Mouse (Mus musculus) monocyte, adult 2 months (primary cell): ENCODE results near the gene Gm10283.
"Not testable (repeated sequence)": the region's sequence is repeated elsewhere in the genome, so short reads cannot be mapped to it uniquely, and the experiment has no call there.

ENCODE experiments used
- DNase-seq, 2 experiments: peaks; one replicate each; pipeline ENCODE4 v3.0.0; 2022; ENCODE audit warnings: low spot score in 2 of 2, low read depth in 1 of 2

Gene Gm10283

DNA sequence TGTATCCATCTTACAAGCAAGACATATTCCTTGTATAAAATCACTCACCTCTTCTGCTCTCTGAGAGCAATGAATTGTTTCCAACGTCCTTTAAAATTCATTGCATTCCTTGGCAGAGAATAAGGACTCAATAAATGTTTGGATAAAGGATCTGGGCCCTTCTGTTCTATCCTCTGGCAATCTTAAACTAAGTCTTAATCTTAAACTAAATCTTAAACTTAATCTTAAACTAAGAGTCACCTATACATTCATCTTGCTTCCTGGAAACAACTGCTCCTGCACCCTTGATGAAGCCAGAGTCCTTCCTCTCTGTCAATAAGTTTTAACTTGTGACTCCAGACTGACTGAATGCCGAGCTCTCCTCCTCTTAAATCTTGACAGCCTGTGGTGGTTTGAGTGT, at the start of gene Gm10283:
Gene Gm10283 (minus strand): TSS at position 101 of the 400 bp plus-strand sequence.
- no peak for DNase-seq

DNA sequence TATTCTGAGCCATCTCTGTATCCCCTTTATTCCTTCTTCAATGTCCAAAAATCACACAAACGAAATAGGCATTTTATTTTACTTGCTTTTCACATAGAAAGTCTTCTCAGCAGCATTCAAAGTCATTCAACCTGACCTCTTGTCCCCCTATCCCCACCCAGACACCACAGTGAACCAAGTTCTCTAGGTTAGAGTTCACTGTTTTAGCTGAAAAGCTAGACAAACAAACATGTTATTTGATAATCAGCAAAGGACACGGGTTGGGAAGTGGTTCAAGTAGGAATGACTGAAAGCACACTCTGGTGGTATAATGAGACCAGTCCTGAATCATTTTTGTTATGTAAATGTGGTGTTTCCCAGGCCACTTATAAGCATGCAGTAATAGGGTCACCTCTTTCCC, 31.9 kb upstream of the Gm10283 start:
- no peak for DNase-seq

DNA sequence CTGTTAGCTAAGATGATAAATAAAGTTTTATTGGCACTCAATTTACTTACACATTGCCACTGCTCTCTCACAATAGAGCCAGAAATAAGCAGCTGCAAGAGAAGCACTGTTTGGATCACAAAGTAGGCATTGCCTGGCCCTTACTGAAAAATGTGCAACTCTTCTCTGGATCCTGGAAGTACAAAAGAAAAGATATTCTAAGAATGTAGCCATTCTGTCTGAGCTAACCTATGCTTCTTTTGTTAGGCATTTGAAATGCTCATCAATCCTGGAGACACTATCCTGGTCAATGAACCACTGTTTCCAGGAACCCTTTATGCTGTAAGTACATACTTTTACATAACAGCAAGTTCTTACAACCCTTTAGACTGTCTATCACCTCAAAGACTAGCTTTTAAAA, 15.3 kb upstream of the Gm10283 start:
- no peak for DNase-seq

DNA sequence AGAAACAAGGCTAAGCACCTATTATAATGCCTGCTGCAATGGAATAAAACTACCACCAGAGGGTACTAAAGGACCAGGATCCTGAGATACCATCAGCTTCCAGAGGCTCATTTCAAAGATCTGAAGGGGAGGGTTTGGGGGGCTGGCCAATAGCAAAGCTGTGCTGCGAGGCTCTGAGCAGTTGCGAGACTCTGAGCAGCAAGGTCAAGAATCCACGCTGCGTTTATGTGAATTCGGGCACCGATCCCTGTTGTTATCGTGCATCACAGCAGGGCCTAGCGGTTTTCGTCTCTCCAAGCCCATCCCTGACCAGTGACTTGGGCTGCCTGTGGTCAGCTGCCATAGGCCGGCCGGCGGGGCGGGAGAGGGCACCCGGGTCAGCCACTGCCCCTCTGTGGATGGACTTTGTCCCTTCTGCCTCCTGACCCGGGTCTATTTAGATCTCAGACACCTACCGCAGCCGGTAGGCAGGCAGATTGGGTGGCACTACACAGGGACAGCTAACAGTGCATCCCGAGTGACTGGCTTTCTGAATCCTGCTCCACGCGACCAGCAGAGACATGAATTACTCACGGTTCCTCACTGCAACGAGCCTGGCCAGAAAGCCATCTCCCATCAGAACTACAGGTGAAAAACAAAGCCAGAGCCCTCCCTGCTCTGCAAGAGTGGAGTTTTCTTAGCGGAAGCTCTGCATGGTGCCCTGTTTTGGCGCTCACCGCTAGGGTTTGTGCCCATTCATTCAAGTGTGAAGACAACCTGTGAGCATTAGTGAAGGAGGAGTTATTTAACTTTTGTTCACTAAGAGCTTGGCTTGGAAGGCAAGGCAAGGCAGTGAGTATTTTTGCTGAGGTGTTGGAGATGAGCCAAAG, 2.9 kb upstream of the Gm10283 start, which contains the start of gene Aadat:
Gene Aadat (plus strand): TSS at position 280 of the 869 bp plus-strand sequence.
- DNase-seq, result no peak

DNA sequence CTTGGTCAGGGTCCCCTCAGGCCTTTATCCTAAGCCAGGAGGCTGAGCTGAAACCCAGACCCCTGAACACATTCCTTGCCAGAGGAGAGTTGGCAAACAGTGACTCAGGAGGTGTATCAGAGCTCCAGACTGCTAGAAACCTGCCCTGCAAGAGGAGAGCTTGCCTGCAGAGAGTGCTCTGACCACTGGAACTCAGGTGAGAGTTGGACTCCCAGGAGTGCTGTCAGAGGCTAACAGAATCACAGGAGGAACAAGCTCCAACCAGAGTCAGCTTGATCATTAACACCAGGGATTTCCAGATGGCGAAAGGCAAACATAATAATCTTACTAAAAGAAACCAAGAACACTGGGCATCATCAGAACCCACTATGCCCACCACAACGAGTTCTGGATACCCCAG, 8.0 kb downstream of the Gm10283 start:
- DNase-seq, result not testable (repeated sequence)

DNA sequence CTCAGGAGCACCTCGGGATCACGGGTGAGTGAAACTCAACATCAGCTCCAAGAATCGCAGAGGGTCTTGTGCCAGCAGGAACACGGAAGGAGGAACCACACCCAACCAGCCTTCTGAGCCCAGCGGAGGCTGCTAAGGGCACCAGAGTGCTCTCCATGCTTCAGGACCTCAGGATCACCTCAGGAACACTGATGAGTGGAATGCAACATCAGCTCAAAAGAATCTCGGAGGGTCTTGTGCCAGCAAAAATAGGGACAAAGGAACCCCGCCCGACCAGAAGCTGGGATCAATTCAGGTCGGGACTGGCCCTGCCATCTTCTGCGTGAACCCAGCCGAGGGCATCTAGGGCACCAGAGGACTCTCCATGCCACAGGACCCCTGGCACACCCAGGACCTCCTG, 8.4 kb downstream of the Gm10283 start:
- no peak for DNase-seq

DNA sequence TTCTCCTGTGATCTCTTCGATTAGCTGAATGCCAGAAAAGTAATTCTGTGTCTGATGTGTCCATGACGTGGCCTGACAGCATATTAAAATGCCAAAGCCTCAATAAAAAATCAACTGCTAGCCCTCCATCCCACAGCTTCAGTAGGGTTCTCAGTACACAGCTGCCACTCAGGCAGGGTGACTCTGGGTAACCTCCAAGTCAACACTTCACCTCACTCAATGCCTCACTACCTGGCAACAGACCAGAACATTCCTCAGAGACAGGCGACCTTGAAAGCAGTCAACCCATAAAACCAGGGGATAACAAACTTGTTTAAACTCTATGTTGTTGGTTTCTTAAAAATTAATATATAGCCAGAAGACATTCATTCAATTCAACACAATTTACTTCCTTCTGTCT, 10.5 kb downstream of the Gm10283 start:
- DNase-seq, result no peak

DNA sequence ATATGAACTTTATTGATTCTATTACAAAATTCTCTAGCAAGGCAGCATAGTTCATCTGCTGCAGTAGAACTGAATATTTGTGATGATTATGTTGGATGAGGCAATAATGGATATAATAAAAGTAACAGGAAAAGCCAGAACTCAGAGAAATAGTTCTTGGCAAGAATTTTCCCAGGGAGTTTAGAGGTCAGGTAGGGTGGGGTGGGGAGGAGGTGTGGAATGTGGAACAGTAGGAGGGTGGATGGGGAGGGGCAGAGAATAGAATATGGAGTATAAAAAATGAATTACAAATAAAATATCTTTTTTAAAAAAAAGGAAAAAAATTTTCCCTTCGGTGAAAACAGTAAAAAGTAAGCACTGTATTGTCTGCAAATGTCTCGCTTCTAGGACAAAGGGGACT, 11.1 kb downstream of the Gm10283 start:
- no peak for DNase-seq

DNA sequence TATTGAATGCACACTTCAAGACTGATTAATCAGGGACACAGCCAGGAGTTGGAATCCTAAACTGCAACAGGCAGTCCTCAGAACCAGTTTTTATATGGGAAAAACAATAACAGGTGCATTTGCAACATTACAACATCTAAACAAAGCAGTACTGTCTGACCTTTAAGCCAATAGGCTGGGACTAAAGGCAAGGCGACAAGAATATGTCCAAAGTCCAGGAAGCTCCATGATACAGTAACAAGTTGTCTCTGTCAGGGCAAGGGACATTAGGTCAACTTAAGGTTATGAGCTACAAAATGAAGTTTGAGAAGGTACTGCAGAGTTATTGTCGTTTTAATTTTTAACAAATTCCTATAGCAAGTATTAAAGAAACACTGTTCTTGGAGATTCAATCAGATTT, 12.9 kb downstream of the Gm10283 start:
- no peak for DNase-seq

DNA sequence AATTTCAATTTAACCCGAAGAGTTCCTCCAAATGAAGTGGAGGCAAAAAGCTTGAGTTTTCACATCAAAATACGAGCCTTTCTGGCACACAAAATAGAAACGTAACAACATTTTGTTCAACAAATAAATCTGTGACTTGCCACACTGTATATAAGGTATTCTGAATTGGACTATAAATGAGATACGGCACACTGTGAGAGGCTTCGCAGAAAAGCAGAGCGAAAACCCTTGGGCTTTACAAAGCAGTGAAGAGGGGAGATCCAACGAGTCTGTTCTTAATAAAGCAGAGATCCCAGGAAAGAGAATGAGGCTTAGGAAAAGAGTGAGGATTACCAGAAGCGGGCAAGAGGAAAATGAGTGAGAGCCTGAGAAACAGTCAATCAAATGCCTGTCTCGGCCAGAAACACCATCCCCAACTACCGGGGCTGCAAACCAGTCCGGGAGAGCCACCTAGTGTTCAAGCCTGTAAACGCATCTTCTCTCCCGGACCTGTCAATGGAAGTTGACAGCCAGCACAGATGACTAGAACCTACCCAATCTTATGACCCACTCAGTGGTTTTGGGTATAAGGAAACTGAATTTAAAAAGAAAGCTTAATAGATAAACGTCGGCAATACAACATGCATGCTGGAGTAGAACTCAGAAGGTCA, 36.2 kb downstream of the Gm10283 start:
- no peak for DNase-seq

DNA sequence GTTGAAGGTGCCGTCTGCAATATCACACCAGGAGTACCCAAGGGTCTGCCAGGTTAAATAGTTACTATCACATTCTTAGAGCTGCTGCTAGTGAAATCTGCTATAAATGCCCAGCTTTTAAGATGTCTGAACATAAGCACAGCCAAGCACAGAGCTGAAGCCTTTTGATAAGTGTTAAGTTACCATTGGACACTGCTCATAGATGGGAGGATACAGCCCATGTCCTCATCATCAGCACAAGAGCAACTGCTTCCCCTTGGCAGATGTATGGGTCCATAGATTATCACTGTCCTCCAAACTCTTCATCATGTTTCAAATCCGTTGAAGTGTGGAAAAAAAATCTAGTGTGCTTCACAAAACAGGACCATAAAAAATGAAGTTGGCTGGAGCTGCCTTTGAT, 53.7 kb downstream of the Gm10283 start:
- no peak for DNase-seq

DNA sequence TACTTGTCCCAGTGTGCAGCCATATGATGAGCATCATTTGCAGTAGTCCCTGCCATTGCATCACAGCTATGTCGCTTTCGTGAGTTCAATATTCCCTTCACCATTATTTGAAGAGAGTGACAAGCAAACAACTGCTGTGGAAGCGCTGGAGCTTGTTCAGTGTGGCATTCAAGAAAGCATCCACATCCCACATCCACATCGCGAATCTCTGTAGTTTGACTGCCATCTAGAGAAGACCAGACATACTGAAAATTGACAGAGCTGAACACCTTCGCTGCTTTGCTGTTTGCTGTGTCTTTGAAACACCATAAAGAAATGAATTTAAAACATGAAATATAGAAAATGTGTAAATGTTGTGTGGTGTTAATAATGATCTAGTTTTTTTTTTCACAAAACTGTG, 58.0 kb downstream of the Gm10283 start:
- DNase-seq, result no peak

DNA sequence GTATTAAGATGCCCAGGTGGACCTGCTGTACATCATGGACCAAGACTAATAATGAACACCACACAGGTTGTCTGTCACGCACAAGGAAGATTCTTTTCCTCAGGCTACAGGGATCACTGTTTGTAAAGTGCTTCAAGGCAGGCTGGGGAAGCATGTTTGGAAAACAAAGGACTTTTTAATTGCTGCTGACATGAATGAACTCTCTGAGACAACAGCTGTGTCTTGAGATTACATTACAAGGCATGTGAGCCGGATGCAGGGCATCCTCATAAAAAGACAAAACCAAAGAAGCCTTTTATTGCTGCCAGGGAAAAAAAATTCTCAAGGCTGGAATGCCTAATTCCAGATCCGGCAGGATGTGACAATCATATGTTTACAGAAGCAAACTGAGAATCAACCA, 64.4 kb downstream of the Gm10283 start:
- DNase-seq, result no peak

DNA sequence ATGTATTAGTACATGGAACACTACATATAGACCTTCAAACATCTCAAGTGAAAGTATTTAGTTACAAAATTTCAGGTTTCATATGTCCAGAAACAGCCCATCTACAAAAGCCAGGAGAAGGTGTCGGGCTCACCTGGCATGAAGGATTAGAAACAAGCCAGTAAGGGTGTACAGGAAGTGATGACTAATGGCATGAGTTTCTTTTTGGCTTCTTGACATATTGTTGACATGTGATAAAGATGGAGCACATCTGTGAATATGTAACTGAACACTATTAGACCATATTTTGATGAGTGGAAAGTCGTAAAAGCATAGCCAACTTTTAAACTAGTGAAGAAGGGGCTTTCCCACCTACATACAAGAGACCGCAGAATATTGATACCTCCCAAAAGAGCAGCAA, 66.1 kb downstream of the Gm10283 start:
- no peak for DNase-seq

DNA sequence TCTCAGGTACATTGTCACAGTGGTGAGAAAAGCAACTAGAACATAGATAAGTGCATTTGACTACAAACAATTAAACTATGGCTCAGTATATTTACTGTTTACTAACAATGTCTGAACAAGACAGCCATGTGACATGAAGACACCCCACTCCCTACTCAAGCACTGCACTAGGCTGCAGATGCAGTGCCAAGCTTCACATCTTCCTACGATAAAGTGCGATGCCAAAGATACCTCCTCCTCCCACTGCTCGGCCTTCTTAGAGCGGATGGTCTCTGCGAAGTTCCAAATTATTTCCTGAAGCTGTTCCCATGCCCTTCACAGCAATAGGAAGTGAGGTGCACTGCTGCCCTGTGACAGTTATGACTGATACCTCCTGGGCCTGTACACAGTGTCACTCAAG, 70.3 kb downstream of the Gm10283 start:
- DNase-seq, result no peak

DNA sequence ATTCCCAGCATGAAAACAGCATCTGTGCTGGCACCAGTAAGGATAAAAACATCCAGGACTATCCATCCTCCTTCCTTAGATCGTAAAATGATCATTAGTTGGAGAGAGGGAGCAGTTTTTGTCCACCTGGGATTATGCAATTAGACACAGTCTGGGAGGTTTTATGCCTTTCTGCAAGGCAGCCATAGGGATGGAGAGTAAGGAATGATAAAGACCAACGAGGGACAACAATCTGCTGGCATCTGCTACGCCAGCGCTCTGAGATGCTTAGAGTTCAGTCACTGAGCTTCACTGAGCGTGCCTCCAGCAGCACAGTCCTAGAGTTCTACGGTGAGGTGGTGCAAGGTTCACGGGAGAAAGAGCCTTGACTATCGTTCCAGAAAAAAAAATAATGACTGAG, 96.6 kb downstream of the Gm10283 start:
- DNase-seq, result no peak

DNA sequence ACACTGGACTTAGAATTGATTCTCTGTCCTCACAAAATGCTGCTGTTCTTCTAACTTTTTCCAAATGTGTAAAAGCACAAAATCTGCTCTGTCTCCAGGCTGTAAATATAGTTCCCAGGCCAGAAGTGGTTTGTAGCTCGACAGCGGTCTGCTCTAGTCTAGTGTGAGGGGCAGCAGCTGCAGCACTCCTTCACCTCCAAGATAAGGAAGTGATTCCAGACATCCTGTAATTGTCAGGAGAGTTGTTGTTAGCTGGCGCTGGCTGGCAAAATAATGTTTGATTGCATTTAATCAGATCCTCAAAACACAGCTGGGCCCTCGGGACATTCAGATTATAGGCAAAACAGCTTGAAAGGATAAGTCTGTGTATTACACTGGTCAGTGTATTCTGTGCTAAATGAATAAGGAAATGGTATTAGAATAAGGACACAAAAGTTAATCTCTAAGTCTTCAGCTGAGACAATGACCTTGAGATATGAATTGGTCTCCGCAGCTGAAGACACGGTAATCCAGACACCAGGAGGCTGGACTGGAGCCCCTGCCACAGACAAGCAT, 97.9 kb downstream of the Gm10283 start:
- no peak for DNase-seq

DNA sequence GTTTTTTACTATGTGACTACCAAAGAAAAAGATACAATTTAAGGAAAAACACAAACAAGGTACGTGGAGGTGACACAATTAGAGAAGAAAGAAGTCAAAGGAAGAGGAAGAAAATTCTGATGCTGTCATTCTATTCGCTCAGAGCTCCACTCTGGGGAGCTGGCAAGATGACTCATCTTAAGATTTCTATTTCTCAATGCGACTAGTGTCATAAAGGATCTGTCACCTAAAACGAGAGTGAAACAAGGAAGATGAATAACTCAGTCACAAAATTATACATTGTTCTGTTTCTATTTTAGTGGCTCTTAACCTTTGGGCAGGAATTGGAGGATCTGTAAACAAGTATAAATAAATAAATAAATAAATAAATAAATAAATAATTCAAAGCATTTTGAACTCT, 109.3 kb downstream of the Gm10283 start:
- DNase-seq, result no peak

DNA sequence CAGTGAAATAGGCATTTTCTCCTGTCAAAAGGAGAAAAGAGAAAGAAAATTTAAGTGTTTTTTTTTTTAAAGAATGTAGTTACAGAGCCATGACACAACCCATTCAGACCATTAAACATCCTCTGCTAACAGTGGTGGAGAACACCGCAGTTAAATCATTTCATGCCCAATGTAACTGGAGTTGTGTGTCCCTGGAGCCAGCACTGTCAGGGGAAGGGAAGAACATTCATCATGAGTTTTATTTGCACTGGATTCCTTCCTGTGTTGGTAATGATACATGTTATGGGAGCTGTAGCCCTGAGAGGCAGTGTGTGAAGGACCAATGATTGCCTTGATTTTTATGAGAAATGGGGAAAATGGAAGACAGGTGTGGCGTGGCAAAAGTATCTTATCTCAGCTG, 116.4 kb downstream of the Gm10283 start:
- no peak for DNase-seq
